In genomic region chr6:21322211-21322610, GRCm38 (mm10) we compare ENCODE assay signal across 11 mouse cellular contexts.
DNase-seq lines count a peak whose midpoint lies in the region.
"Had no signal": no experiment of that assay in that cellular context is flagged by ENCODE, and none has a peak within 500 bp of the region (broad histone marks: within the 10 kb centered on the region; RNA-seq: fewer than 3 reads in every experiment).

No protein-coding gene starts in this region.

- DNase-seq in cerebellum, adult 9-10 months: peak; percentile 31
- no peak for DNase-seq in cerebellum, adult 11-12 months
- DNase-seq in layer of hippocampus, adult 9-11 months: peak; percentile 39
- no peak for DNase-seq in layer of hippocampus, postnatal 25 days (ENCODE audit: extremely low spot score in 1 of 2, low spot score in 1 of 2)
- DNase-seq in adrenal gland, adult 2 months: no peak
- DNase-seq: adrenal gland, postnatal 10 days; adrenal gland, postnatal 25 days; B cell, adult 2 months; cerebellum, adult 8-10 months; cerebellum, postnatal 10 days; embryo, embryonic 11 days had no signal

Comparison
In these comparisons a context has a peak if more than half of its experiments do, and no peak if none do; other contexts are left out.
1. DNase-seq: peak in cerebellum, adult 9-10 months (single experiment) and layer of hippocampus, adult 9-11 months (single experiment); none in cerebellum, adult 11-12 months (single experiment), layer of hippocampus, postnatal 25 days (0 of 2) and adrenal gland, adult 2 months (single experiment).